Mouse (Mus musculus): ENCODE data around the gene Nlrc5. TPM values are rescaled to one million over a fixed set of nuclear protein-coding genes. Genes with fewer than 3 reads are reported as not detected.

The Nlrc5 gene
- total and polyA plus RNA-seq, 3 experiments: 2.3 to 4.9 (median 3.7) TPM

GRCm38 (mm10) chr8:94532000-94532399 lies 97.8 kb downstream of the Nlrc5 start:
- H3K79me2 ChIP-seq (replicated peaks; ENCODE audit: control insufficient read depth, insufficient read depth, low read length): no peaks in the 10 kb centered on the region
- H3K4me3 ChIP-seq: peak overlapping the region; percentile 76; the same call in 1 of the 2 replicates
- no peak for DNase-seq
- intact Hi-C loops (cut with DNase I): loop anchor here (2.0 to 5.0 kb wide), 3 partner anchors 35 to 280 kb away; partner anchors contain the start of gene Ccl17
- H3K27me3 ChIP-seq (ENCODE audit: control insufficient read depth, insufficient read depth, low read length): no peaks in the 10 kb centered on the region
- H3K27ac ChIP-seq: no peak overlapping the region
- 31% methylated on average over 8 of the region's 8 CpGs for WGBS
- H3K9ac ChIP-seq (ENCODE audit: low read depth, low read length): no peak overlapping the region
- no peak for TF ChIP-seq POLR2A (IDR thresholded peaks at IDR 0.05; ENCODE audit: insufficient read depth, low read depth, low read length)
- no peak for TF ChIP-seq EP300 (IDR thresholded peaks at IDR 0.05; ENCODE audit: insufficient read depth, low read depth, low read length)
- no peak for TF ChIP-seq CTCF (IDR thresholded peaks at IDR 0.05)
- H3K36me3 ChIP-seq (ENCODE audit: control insufficient read depth, insufficient read depth, low read length): no peaks in the 10 kb centered on the region
- peaks cover 6% of the 10 kb centered on the region for H3K4me1 ChIP-seq (ENCODE audit: control insufficient read depth, insufficient read depth, low read length)

DNA sequence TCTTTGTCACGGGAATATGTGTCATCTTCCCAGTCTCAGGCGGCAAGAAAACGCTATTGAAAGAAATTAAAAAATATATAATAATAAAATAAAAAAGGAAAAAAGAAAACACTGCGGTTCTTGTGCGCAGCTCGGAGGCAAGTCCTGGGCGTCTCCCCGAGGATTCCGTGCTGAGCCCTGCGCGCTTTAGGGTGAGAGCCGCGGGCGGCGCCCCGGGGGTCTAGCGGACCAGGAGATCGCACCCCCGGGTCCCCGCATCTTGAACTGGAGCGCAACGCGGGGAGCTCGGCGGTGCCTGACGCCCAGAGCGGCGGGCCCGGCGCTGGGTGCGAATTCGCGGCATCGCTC lies 98.3 kb downstream of the Nlrc5 start:
- H3K27ac ChIP-seq: peak overlapping the region; percentile 54
- peak overlapping the region; percentile 96 for H3K9ac ChIP-seq (ENCODE audit: low read depth, low read length)
- H3K79me2 ChIP-seq (replicated peaks; ENCODE audit: control insufficient read depth, insufficient read depth, low read length): no peaks in the 10 kb centered on the region
- H3K4me3 ChIP-seq: peak overlapping the region; percentile 76
- TF ChIP-seq EP300 (IDR thresholded peaks at IDR 0.05; ENCODE audit: insufficient read depth, low read depth, low read length) (no peak), POLR2A (IDR thresholded peaks at IDR 0.05; ENCODE audit: insufficient read depth, low read depth, low read length) (no peak), CTCF (IDR thresholded peaks at IDR 0.05) (no peak)
- no peaks in the 10 kb centered on the region for H3K36me3 ChIP-seq (ENCODE audit: control insufficient read depth, insufficient read depth, low read length)
- 2% methylated on average over 34 of the region's 34 CpGs for WGBS
- no peak for DNase-seq
- H3K4me1 ChIP-seq (ENCODE audit: control insufficient read depth, insufficient read depth, low read length): peaks cover 8% of the 10 kb centered on the region
- intact Hi-C loops (cut with DNase I): loop anchor here (2.0 to 5.0 kb wide), 3 partner anchors 35 to 280 kb away; partner anchors contain the start of gene Ccl17
- no peaks in the 10 kb centered on the region for H3K27me3 ChIP-seq (ENCODE audit: control insufficient read depth, insufficient read depth, low read length)

GRCm38 (mm10) chr8:94532873-94533671 lies 98.9 kb downstream of the Nlrc5 start, which contains the start of gene Cpne2:
TSS of gene Cpne2 (plus strand) at chr8:94532990.
- H3K4me3 ChIP-seq: peak within 1 kb of the TSS; percentile 76
- TF ChIP-seq CTCF (IDR thresholded peaks at IDR 0.05) (peak; percentile 66), EP300 (IDR thresholded peaks at IDR 0.05; ENCODE audit: insufficient read depth, low read depth, low read length) (no peak)
- peak within 1 kb of the TSS; percentile 96 for H3K9ac ChIP-seq (ENCODE audit: low read depth, low read length)
- no peaks in the 10 kb centered on the region for H3K79me2 ChIP-seq (replicated peaks; ENCODE audit: control insufficient read depth, insufficient read depth, low read length)
- intact Hi-C loops (cut with DNase I): loop anchor here (2.0 to 5.0 kb wide), 3 partner anchors 34 to 279 kb away; partner anchors contain the start of gene Ccl17
- no peaks in the 10 kb centered on the region for H3K27me3 ChIP-seq (ENCODE audit: control insufficient read depth, insufficient read depth, low read length)
- WGBS: 1% methylated on average over 78 of the region's 81 CpGs
- H3K4me1 ChIP-seq (ENCODE audit: control insufficient read depth, insufficient read depth, low read length): peaks cover 8% of the 10 kb centered on the region
- DNase-seq: peak; percentile 87 to 88
- peak within 1 kb of the TSS; percentile 54 for H3K27ac ChIP-seq
- H3K36me3 ChIP-seq (ENCODE audit: control insufficient read depth, insufficient read depth, low read length): no peaks in the 10 kb centered on the region

DNA sequence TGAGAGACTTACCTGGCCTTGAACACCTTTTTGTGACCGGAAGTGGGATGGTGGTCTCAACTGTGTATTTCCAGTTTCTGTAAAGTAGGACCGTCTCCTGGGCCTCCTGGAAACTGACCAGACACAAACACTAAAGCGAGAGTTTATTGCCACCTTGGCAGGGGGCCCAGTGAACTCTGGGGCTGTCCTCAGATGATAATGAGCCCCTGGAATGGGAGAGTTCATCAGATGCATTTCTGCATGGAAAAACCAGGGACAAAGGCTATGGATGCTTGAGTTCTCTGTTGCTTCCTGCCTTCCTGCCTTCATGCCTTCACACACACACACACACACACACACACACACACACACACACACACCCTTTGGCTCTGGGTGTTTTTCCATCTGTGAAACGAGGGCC lies 100.5 kb downstream of the Nlrc5 start:
- whole genome bisulfite sequencing: 50% methylated on average over 4 of the region's 4 CpGs
- DNase-seq: no peak
- intact Hi-C loops (cut with DNase I): loop anchor here (5.0 kb wide), 2 partner anchors 33 to 278 kb away; partner anchors contain the start of gene Ccl17
- TF ChIP-seq POLR2A (IDR thresholded peaks at IDR 0.05; ENCODE audit: insufficient read depth, low read depth, low read length) (no peak), EP300 (IDR thresholded peaks at IDR 0.05; ENCODE audit: insufficient read depth, low read depth, low read length) (no peak), CTCF (IDR thresholded peaks at IDR 0.05) (no peak)
- Histone ChIP-seq H3K9ac (ENCODE audit: low read depth, low read length) (no peak overlapping the region), H3K27ac (no peak overlapping the region), H3K4me1 (ENCODE audit: control insufficient read depth, insufficient read depth, low read length) (peaks cover 8% of the 10 kb centered on the region), H3K79me2 (replicated peaks; ENCODE audit: control insufficient read depth, insufficient read depth, low read length) (no peaks in the 10 kb centered on the region), H3K4me3 (no peak overlapping the region), H3K27me3 (ENCODE audit: control insufficient read depth, insufficient read depth, low read length) (no peaks in the 10 kb centered on the region), H3K36me3 (ENCODE audit: control insufficient read depth, insufficient read depth, low read length) (no peaks in the 10 kb centered on the region)

- WGBS: 83% methylated on average over 7 of the region's 7 CpGs
- intact Hi-C loops (cut with DNase I): no loop called here
- TF ChIP-seq CTCF (IDR thresholded peaks at IDR 0.05) (no peak), EP300 (IDR thresholded peaks at IDR 0.05; ENCODE audit: insufficient read depth, low read depth, low read length) (no peak), POLR2A (IDR thresholded peaks at IDR 0.05; ENCODE audit: insufficient read depth, low read depth, low read length) (no peak)
Observed at GRCm38 (mm10) chr8:94535631-94536030, 101.5 kb downstream of the Nlrc5 start.

DNA sequence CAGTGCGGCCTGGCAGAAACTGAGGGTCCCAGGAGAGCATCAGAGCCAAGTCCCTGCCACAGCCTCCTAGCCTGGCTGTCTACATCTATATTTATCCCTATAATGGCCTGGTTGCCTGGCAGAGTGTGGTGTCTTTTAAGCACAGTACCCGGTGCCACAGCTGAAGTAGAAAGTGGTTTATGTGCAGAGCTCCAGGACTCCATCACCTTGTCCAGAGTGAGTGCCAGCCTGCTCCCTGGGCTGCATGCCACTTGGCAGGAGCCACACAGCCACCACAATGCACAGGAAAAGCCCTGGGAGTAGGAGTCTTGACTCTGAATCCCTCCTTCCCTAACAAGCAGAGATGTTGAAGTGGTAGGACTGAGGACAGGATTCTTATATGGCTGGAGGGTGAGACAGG lies 103.3 kb downstream of the Nlrc5 start:
- peak; percentile 42 to 65 for DNase-seq
- TF ChIP-seq EP300 (IDR thresholded peaks at IDR 0.05; ENCODE audit: insufficient read depth, low read depth, low read length) (no peak), CTCF (IDR thresholded peaks at IDR 0.05) (no peak), POLR2A (IDR thresholded peaks at IDR 0.05; ENCODE audit: insufficient read depth, low read depth, low read length) (no peak)
- Histone ChIP-seq H3K79me2 (replicated peaks; ENCODE audit: control insufficient read depth, insufficient read depth, low read length) (no peaks in the 10 kb centered on the region), H3K4me3 (no peak overlapping the region), H3K27ac (no peak overlapping the region), H3K4me1 (ENCODE audit: control insufficient read depth, insufficient read depth, low read length) (peaks cover 10% of the 10 kb centered on the region), H3K9ac (ENCODE audit: low read depth, low read length) (no peak overlapping the region), H3K36me3 (ENCODE audit: control insufficient read depth, insufficient read depth, low read length) (no peaks in the 10 kb centered on the region), H3K27me3 (ENCODE audit: control insufficient read depth, insufficient read depth, low read length) (no peaks in the 10 kb centered on the region)
- 58% methylated on average over 2 of the region's 2 CpGs for WGBS
- intact Hi-C loops (cut with DNase I): no loop called here

More at GRCm38 (mm10) chr8:94535631-94536030, 101.5 kb downstream of the Nlrc5 start:
- Histone ChIP-seq H3K9ac (ENCODE audit: low read depth, low read length) (no peak overlapping the region), H3K4me3 (no peak overlapping the region), H3K27me3 (ENCODE audit: control insufficient read depth, insufficient read depth, low read length) (no peaks in the 10 kb centered on the region), H3K27ac (no peak overlapping the region), H3K4me1 (ENCODE audit: control insufficient read depth, insufficient read depth, low read length) (peaks cover 10% of the 10 kb centered on the region), H3K79me2 (replicated peaks; ENCODE audit: control insufficient read depth, insufficient read depth, low read length) (no peaks in the 10 kb centered on the region), H3K36me3 (ENCODE audit: control insufficient read depth, insufficient read depth, low read length) (no peaks in the 10 kb centered on the region)
- DNase-seq: no peak

Data from heart, adult 2 months (tissue).